Mouse (Mus musculus): ENCODE results near the gene Ago3.

The Ago3 gene

GRCm38 (mm10) chr4:126309211-126309921 lies 120.0 kb downstream of the Ago3 start:
- peak; percentile 47 to 61 for DNase-seq

GRCm38 (mm10) chr4:126306827-126307226 lies 122.5 kb downstream of the Ago3 start:
- DNase-seq: no peak

GRCm38 (mm10) chr4:126306058-126306457 lies 123.3 kb downstream of the Ago3 start:
- DNase-seq: no peak

- no peak for DNase-seq
Measured at GRCm38 (mm10) chr4:126305428-126305827, 123.9 kb downstream of the Ago3 start.

DNA sequence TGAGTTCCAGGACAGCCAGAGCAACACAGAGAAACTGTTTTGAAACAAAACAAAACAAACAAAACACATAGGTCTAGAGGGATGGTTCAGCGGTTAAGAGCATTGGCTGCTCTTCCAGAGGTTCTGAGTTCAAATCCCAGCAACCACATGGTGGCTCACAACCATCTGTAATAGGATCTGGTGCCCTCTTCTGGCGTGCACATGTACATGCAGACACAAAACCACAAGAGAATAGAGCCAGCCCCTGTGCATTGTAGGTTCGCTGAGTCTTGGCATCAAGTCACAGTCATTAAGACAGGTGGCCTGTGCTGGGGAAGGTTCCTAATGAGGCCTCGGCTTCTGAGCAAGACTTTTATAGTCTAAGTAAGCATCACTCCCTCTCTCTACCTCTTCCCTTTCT lies 125.5 kb downstream of the Ago3 start:
- DNase-seq: no peak

- peak; percentile 56 to 69 for DNase-seq
Measured at GRCm38 (mm10) chr4:126301584-126302309, 127.6 kb downstream of the Ago3 start.

DNA sequence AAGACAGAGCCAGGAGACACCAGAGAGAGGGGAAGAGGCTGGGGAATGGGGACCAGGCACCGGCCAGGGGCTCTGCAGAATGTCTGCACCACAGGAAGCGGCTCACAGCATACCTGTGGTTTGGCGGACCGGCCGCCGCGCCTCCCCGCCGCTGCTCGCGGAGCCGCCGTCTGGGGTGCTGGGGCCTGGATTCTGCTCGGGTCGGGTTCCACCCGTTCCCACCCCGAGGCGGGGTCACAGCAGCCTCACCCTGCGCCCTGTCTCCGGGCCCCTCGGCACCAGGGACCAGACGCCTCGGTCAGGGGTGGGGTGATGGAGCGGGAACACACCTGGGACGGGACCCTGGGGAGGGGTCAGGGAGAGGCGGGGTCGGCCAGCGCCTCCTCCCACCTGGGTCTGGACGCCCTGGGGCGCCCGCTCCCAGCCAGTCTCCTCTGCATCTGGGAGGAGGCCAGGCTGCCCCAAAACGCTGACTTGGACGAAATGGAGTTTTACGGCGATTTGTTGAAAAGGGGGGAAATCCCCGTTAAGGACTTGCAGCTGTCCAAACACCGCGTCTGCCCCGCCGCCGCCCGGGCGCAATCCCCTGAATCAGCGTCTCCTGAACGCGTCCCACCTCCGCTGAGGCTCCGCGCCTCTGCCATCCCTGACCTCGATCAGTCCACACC lies 128.3 kb downstream of the Ago3 start:
- no peak for DNase-seq

DNA sequence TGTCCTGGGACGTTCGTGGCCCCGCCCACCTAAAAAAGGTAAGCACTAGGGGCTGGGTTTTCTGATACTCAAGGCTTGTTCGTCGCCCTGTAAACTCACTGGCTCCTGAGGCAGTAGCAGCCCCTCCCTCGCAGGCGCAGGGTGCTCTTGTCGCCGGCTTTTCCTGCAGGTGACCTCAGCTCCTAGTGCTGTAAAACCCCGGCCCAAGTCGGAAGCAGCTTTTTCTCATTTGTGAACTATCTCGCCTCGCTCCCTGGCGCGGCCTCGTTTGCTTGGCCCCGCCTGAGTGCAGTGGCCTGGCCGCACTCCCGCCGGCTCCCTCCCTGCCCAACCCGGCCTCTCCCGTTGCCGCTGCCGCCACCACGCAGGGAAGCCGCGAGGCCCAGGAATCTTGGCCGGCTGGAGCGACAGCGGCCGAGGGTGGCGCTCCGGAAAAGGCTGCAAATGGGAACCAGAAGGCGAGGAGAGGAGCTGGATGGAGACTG lies 132.7 kb downstream of the Ago3 start:
- peak; percentile 76 to 80 for DNase-seq

DNA sequence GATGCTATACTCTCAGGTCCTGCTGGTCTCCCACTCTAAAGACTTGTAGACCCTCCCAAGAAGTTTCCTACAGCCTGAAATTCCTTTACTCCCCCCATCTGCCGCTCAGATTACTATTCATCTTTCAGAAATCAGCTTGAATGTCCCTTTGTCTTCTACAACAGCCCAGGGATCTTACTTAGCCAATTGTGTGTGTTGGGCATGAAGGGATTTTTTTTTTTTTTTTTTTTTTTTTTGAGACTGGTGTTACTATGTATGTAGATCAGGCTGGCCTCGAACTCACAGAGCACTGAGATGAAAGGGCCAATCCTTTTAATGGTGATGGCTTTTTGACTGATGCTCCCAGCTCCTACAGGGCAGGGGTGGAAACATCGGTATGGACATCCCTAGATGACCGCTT lies 133.4 kb downstream of the Ago3 start:
- no peak for DNase-seq

DNA sequence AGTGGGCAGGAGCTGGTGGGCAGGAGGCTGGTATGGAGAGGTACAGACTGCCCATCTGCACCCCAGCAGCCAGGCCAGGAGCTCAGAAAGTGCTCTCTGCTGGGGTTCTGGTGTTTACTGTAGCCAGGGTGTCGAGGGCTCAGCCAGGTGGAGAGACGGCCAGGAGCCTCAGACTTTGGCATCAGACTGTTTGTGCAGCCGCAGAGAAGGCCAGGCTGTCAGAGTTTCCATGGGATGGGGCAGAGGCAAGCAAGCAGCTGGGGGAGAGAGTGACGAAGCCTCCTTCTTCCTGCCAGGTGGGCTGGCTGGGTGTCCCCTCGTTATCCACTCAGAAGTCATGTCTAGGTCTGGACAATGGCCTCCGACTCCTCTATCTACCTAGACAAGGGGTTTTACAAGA lies 134.2 kb downstream of the Ago3 start:
- no peak for DNase-seq

- no peak for DNase-seq
Measured at GRCm38 (mm10) chr4:126291196-126291595, 138.2 kb downstream of the Ago3 start.

DNA sequence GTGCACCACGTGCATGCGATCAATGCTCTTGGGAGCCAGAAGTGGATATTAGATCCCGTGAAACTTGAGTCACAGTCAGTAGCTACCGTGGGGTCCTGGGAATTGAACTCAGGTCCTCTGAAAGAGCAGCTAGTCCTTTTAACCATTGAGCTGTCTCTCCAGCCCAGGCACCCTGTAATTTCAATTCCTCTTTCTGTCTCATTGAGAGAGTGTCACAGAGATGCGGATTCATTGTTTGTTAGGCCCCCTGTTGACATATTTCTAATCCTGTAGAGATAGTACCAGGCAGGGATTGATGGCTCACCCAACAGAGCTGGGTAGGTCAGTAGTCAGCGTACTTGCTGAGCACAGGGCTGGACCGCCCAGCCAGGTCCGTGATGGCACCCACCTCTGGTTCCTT lies 139.0 kb downstream of the Ago3 start:
- no peak for DNase-seq

- DNase-seq: no peak
Measured at GRCm38 (mm10) chr4:126288085-126288666, 141.2 kb downstream of the Ago3 start.

DNA sequence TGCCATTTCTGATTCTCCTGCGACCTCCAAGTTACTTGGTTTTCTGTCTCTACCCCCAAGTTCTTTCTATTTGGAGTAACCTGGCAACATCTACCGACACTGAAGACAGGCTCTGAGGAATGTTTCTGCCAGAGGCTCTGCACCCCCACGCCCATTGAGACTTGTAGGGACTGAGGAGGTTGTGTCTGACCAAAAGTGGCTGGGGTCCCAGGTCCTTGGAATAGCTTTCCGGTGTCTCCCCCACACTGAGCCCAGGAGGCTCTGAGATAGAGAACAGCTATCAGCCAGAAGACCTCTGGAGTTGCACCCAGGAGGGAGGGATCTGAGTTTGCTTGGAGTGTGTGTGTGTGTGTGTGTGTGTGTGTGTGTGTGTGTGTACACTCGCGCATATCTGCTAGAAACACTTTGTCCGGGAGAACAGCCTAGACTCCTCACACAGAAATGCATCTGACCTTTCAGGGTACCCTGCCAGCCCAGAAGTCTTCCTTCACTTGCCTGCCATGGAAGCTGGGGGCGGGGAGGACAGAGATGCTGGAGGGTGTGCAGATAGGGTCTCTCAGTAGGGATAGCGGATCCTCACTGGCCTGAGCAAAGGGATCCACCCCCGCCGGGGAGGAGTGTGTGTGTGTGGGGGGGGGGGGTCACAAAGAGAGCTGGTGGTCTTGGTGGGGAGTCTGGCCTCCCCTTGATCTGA lies 141.9 kb downstream of the Ago3 start:
- DNase-seq: no peak

DNA sequence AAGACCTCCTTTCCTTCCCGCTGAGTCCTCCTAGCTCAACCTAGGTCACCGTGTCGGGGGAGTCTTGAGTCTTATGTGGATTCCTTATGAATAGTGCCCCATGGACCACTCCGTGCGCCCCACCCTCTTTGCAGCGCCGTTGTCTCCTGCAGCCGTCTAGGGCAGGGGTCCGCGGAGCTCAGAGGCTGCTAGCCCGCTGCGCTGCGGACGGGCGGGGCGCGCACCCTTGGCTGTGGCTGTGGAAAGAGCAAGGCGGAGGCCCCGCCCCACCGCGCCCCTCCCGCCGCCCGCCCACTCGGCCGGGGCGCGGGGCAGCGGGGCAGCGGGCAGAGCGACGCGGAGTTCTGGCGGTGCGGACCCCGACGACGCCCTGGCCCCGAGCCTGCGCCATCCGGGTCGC lies 142.9 kb downstream of the Ago3 start, which contains the start of gene Col8a2:
Col8a2 (plus strand) TSS at position 302 of the 400 bp plus-strand sequence.
- no peak for DNase-seq

- no peak for DNase-seq
Measured at GRCm38 (mm10) chr4:126283582-126283981, 145.8 kb downstream of the Ago3 start.

GRCm38 (mm10) chr4:126281706-126282105 lies 147.7 kb downstream of the Ago3 start:
- DNase-seq: no peak
